Mouse (Mus musculus) cerebellum, postnatal 4 days (tissue): Measurements from ENCODE around the gene Ptms.
A peak's percentile ranks its signal among the peaks of the same experiment; 100 is the strongest.
"Not testable (repeated sequence)": the region's sequence is repeated elsewhere in the genome, so short reads cannot be mapped to it uniquely, and the experiment has no call there.

ENCODE experiments used
- DNase-seq, 2 experiments: peaks; one replicate each; pipeline ENCODE4 v3.0.0; 2022; ENCODE audit warnings: low spot score in 2 of 2, mixed read lengths in 1 of 2

Gene Ptms

GRCm38 (mm10) chr6:124904161-124904981, 15.5 kb downstream of the Ptms start:
- DNase-seq = peak in 1 of 2 experiments; percentile 71

DNA sequence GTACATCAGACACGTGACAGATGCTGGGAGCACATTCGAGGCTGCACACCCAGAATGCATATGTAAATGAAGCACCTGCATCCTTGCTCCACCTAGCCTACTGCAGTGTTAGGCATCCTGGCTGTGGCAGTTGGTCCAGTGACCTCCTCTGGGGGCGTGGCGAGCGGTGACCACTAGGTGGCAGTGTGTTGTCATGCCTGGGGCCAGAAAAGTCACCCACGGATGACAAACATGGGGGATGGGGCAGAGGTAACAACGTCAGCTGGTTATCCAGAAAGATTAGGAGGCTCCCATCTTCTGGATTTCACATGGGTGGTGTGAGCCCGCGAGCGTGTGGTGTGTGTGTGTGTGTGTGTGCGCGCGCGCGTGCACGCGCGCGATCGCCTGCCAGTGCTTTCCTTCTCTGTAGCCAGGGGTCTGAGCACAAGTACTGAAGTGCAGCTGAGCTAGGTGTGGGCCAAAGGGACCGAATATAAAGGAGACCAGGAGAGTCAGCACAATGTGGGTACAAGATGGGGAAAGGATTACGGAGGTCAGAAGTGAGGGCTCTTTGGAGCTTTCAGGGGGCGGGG, 16.2 kb downstream of the Ptms start:
- peak; percentile 98 to 99 for DNase-seq

GRCm38 (mm10) chr6:124901851-124902250, 18.1 kb downstream of the Ptms start:
- DNase-seq = no peak

- DNase-seq = peak in 1 of 2 experiments; percentile 44
Observed at GRCm38 (mm10) chr6:124900801-124901480, 19.0 kb downstream of the Ptms start.

DNA sequence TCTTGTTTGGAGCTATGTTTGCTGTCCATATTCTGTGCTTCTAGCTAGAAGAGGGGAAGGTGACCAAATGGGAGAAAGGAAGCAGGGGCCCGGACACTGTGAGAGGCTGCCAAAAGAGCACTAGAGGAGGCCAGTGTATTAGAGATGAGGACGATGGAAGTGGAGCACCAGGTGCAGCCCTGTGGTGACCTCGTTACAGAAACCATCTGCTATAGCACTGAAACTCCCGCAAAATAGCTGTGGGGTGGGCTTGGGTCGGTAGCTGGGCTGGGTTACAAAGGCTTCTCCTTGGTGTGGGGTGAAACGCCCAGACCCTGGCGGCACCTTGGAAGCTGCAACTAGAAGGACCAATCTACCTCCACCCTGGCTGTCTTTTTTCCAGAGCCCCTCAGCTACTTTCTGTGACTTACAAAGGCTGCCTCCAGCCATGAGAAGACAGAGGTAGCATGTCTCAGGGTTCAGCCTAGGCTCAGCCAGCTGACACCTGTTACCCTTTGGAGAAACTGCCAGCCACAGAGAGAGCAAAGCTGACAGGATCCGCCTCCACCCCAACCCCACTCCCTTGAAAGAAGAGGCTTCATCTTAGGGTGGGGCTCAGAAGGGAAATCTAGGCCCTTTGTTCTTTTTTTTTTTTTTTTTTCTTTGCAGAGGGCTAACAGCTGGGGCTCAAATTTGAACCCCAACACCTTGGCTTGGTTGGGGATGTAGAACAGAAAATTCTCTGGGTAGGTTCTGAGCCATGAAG, 19.7 kb downstream of the Ptms start:
- DNase-seq = no peak

GRCm38 (mm10) chr6:124898359-124898758, 21.5 kb downstream of the Ptms start:
- DNase-seq = no peak

GRCm38 (mm10) chr6:124894113-124894512, 25.8 kb downstream of the Ptms start:
- DNase-seq = not testable (repeated sequence)

GRCm38 (mm10) chr6:124890997-124891396, 28.9 kb downstream of the Ptms start:
- no peak for DNase-seq

- DNase-seq = no peak
Observed at GRCm38 (mm10) chr6:124888555-124889125, 31.3 kb downstream of the Ptms start.

GRCm38 (mm10) chr6:124887986-124888385, 31.9 kb downstream of the Ptms start, which contains the start of gene Cd4:
Gene Cd4 (minus strand): TSS chr6:124888221.
- DNase-seq = no peak

GRCm38 (mm10) chr6:124885956-124886381, 33.9 kb downstream of the Ptms start:
- no peak for DNase-seq

- no peak for DNase-seq
Observed at GRCm38 (mm10) chr6:124884714-124885500, 35.0 kb downstream of the Ptms start.

GRCm38 (mm10) chr6:124883351-124883750, 36.6 kb downstream of the Ptms start:
- DNase-seq = no peak

GRCm38 (mm10) chr6:124881821-124882220, 38.1 kb downstream of the Ptms start:
- no peak for DNase-seq

GRCm38 (mm10) chr6:124879390-124879789, 40.5 kb downstream of the Ptms start:
- DNase-seq = no peak

- DNase-seq = no peak
Observed at GRCm38 (mm10) chr6:124874348-124874747, 45.6 kb downstream of the Ptms start.

DNA sequence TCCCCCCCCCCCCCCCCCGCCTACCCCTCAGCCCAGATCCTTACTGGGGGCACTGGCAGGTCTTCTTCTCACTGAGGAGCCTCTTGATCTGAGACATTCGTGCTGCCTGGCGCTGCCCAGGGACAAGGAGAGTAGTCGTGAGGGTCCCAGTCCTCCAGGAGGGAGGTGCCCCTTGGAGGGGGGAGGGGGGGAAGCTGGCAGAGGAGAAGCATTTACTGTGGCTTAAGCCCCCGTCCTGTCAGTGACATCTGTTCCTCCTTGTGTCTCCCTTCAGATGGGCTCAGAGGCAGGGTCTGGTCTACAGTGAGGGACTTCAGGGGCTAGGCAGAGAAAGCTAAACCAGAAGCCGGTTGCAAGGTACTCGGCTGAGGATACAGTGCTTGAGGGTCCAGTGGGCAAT, 53.3 kb downstream of the Ptms start:
- peak in 1 of 2 experiments; percentile 5 for DNase-seq

- peak in 1 of 2 experiments; percentile 49 for DNase-seq
Observed at GRCm38 (mm10) chr6:124865766-124866362, 54.0 kb downstream of the Ptms start.
